In the genomic region with DNA sequence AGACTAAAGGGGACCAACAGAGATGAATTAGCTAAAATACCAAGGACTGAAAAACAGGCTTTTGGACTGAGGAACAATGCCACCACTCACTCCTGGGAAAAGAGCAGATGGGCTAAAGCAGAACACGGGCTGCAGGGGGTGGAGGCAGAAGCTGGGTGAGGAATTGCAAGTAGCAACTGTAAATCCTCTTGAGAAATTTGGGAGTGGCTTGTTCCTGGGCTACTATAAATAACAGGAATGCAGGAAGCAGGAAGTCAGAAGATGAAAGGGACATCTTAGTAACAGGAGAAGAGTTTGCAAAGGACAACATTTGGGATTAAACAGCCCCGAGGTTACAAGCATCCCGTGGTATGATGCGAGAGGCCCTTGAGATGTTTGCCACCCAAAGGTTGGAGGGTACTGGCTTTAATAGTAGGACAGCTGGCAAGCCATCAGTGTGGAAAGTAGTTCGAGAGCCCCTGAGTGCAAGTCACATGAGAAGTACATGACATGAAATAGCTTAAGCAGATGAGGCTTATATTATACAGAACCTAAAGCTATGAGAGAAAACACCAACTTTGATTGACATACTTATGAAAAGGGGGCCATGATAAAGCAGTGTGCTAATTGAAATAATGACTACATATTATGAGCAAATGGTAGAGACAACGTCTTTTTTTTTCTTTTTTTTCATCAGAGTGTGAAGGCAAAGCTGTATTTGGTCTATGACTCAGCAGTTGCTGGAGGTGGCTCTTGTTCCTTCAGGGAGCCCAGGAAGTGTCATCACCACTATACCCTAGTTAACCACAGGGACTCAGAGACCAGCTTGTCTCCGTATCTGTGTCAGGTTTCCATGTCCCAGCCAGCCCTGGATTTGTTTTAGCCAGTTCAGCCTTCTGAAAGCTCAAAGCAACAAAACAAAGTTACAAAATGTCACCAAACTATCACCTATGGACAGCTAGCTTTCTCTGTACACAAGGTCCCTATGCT, we compare ENCODE assay signal across 9 mouse cellular contexts.
DNase-seq lines count a peak whose midpoint lies in the region; ATAC-seq and TF ChIP-seq lines count a peak whose summit lies in the region.
"Had no signal": no experiment of that assay in that cellular context is flagged by ENCODE, and none has a peak within 500 bp of the region (broad histone marks: within the 10 kb centered on the region; RNA-seq: fewer than 3 reads in every experiment).

No protein-coding gene starts in this region.

- no peak overlapping the region for H3K4me3 ChIP-seq in intestine, embryonic 16.5 days (ENCODE audit: low read length)
- no peak overlapping the region for H3K4me3 ChIP-seq in intestine, postnatal 0 days (ENCODE audit: low read depth, low read length)
- no peak overlapping the region for H3K4me3 ChIP-seq in lung, postnatal 0 days (ENCODE audit: low read depth, low read length)
- no peak overlapping the region for H3K4me3 ChIP-seq in midbrain, embryonic 11.5 days (ENCODE audit: low read depth, low read length)
- H3K4me3 ChIP-seq: layer of hippocampus, adult 2 months had no signal

- no peaks in the 10 kb centered on the region for H3K27me3 ChIP-seq in intestine, embryonic 16.5 days (replicated peaks; ENCODE audit: control insufficient read depth, insufficient read depth, low read length)
- H3K27me3 ChIP-seq in intestine, postnatal 0 days (replicated peaks; ENCODE audit: control insufficient read depth, insufficient read depth, low read length): no peaks in the 10 kb centered on the region
- H3K27me3 ChIP-seq in lung, postnatal 0 days (replicated peaks; ENCODE audit: insufficient read depth, low read length): no peaks in the 10 kb centered on the region
- H3K27me3 ChIP-seq in midbrain, embryonic 11.5 days (ENCODE audit: control insufficient read depth, insufficient read depth, low read length): no peaks in the 10 kb centered on the region

- peak; percentile 42; the same call in 1 of the 2 replicates for ATAC-seq in intestine, embryonic 16.5 days
- ATAC-seq in intestine, postnatal 0 days: no peak
- ATAC-seq in activated CD4-positive, CD25-positive, alpha-beta regulatory T cell, adult 4 months: peak; percentile 83
- ATAC-seq in lung, postnatal 0 days: peak; percentile 87
- no peak for ATAC-seq in midbrain, embryonic 11.5 days (ENCODE audit: low FRiP score)

- no peak for TF ChIP-seq CTCF in intestine, postnatal 0 days (IDR thresholded peaks at IDR 0.05; ENCODE audit: low read depth)
- no peak for TF ChIP-seq CTCF in lung, postnatal 0 days (IDR thresholded peaks at IDR 0.05)

- H3K4me1 ChIP-seq in intestine, embryonic 16.5 days (ENCODE audit: control insufficient read depth, insufficient read depth, low read length): 0 out of 2 replicates have a peak, but pooled peaks cover 4% of the 10 kb centered on the region
- no peaks in the 10 kb centered on the region for H3K4me1 ChIP-seq in intestine, postnatal 0 days (replicated peaks; ENCODE audit: control insufficient read depth, insufficient read depth, low read length)
- H3K4me1 ChIP-seq in lung, postnatal 0 days (ENCODE audit: insufficient read depth, low read depth, low read length): 0 out of 2 replicates have a peak, but pooled peaks cover 4% of the 10 kb centered on the region
- H3K4me1 ChIP-seq in midbrain, embryonic 11.5 days (ENCODE audit: control insufficient read depth, insufficient read depth, low read length): no peaks in the 10 kb centered on the region

- H3K27ac ChIP-seq in intestine, embryonic 16.5 days (ENCODE audit: low read length): no peak overlapping the region
- H3K27ac ChIP-seq in intestine, postnatal 0 days (ENCODE audit: low read depth, low read length): no peak overlapping the region
- peak overlapping the region; percentile 59 for H3K27ac ChIP-seq in lung, postnatal 0 days (ENCODE audit: low read length)
- no peak overlapping the region for H3K27ac ChIP-seq in midbrain, embryonic 11.5 days (ENCODE audit: low read depth, low read length)
- H3K27ac ChIP-seq: layer of hippocampus, adult 2 months had no signal

- DNase-seq in gastrocnemius, postnatal 25 days: peak; percentile 47
- DNase-seq in lung, postnatal 0 days (ENCODE audit: low spot score): peak; percentile 88
- DNase-seq in spleen, postnatal 10 days (ENCODE audit: low spot score in 2 of 2): no peak
- DNase-seq in thymus, postnatal 4 days: no peak
- no peak for DNase-seq in midbrain, embryonic 11.5 days (ENCODE audit: low spot score, missing footprints)

- H3K9me3 ChIP-seq in intestine, embryonic 16.5 days (ENCODE audit: control insufficient read depth, low read length): no peaks in the 10 kb centered on the region
- H3K9me3 ChIP-seq in intestine, postnatal 0 days (ENCODE audit: control insufficient read depth): no peaks in the 10 kb centered on the region
- no peaks in the 10 kb centered on the region for H3K9me3 ChIP-seq in lung, postnatal 0 days (ENCODE audit: low read length)
- H3K9me3 ChIP-seq in midbrain, embryonic 11.5 days (ENCODE audit: control insufficient read depth, low read length): no peaks in the 10 kb centered on the region

- H3K4me2 ChIP-seq in intestine, embryonic 16.5 days (ENCODE audit: low read depth, low read length): no peak overlapping the region
- H3K4me2 ChIP-seq in intestine, postnatal 0 days (replicated peaks; ENCODE audit: low read depth): no peak overlapping the region
- H3K4me2 ChIP-seq in lung, postnatal 0 days (replicated peaks; ENCODE audit: low read depth, low read length): no peak overlapping the region
- no peak overlapping the region for H3K4me2 ChIP-seq in midbrain, embryonic 11.5 days

- H3K36me3 ChIP-seq in intestine, embryonic 16.5 days (ENCODE audit: control insufficient read depth, insufficient read depth, low read length): no peaks in the 10 kb centered on the region
- H3K36me3 ChIP-seq in intestine, postnatal 0 days (ENCODE audit: control insufficient read depth, insufficient read depth): no peaks in the 10 kb centered on the region
- no peaks in the 10 kb centered on the region for H3K36me3 ChIP-seq in lung, postnatal 0 days (ENCODE audit: insufficient read depth, low read length)
- no peaks in the 10 kb centered on the region for H3K36me3 ChIP-seq in midbrain, embryonic 11.5 days (ENCODE audit: control insufficient read depth, insufficient read depth, low read length)

- TF ChIP-seq EP300 in lung, postnatal 0 days (IDR thresholded peaks at IDR 0.05): peak; percentile 89

- 46% methylated on average over 7 of the region's 7 CpGs for WGBS in intestine, embryonic 16.5 days
- WGBS in intestine, postnatal 0 days: 49% methylated on average over 7 of the region's 7 CpGs
- WGBS in lung, postnatal 0 days: 27% methylated on average over 7 of the region's 7 CpGs
- 71% methylated on average over 7 of the region's 7 CpGs for WGBS in midbrain, embryonic 11.5 days

- H3K9ac ChIP-seq in intestine, embryonic 16.5 days (ENCODE audit: low read depth, low read length): no peak overlapping the region
- H3K9ac ChIP-seq in intestine, postnatal 0 days (ENCODE audit: low read depth, low read length): no peak overlapping the region
- H3K9ac ChIP-seq in lung, postnatal 0 days (replicated peaks; ENCODE audit: low read depth): no peak overlapping the region
- no peak overlapping the region for H3K9ac ChIP-seq in midbrain, embryonic 11.5 days (ENCODE audit: low read length)

Comparison
In these comparisons a context has a peak if more than half of its experiments do, and no peak if none do; other contexts are left out.
1. ATAC-seq: peak in intestine, embryonic 16.5 days (single experiment), activated CD4-positive, CD25-positive, alpha-beta regulatory T cell, adult 4 months (single experiment) and lung, postnatal 0 days (single experiment); none in intestine, postnatal 0 days (single experiment) and midbrain, embryonic 11.5 days (single experiment).
2. DNase-seq: peak in gastrocnemius, postnatal 25 days (single experiment) and lung, postnatal 0 days (single experiment); none in spleen, postnatal 10 days (0 of 2), thymus, postnatal 4 days (single experiment) and midbrain, embryonic 11.5 days (single experiment).